Mouse (Mus musculus) embryonic fibroblast, embryonic 13.5 days (primary cell): ENCODE results near the gene Tstd1.

Source experiments
- CTCF ChIP-seq: IDR thresholded peaks from 2 replicates; pipeline ENCODE4 v1.5.1; 2011; ENCODE audit warnings: mild to moderate bottlenecking, control low read depth, low read length, moderate library complexity, borderline replicate concordance; ENCODE audit not compliant: insufficient read depth
- POLR2A ChIP-seq: IDR thresholded peaks from 2 replicates; pipeline ENCODE4 v1.6.1; 2011; ENCODE audit warnings: low read depth, mild to moderate bottlenecking, control low read depth, low read length, moderate library complexity

DNA sequence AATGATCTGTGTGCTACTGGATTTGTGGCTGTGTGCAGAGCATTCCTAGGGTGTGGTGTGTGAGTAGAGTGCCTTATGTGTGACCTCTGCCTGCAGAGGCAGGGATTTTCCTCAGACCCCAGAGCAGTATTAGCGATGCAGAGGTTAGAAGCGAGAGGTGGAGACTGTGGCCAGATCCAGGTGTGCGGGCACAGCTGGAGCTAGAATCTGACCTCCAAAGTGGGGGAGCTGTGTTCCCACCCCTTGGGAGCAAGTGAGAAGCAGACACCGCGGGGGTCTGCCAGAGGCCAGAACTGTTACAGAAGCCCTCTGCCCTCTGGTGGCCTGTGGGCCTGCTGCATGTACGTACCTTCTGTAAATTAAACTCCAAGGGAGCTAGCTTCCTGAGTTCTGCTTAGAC, 31.6 kb upstream of the Tstd1 start:
- TF ChIP-seq CTCF (peak; percentile 55), POLR2A (no peak)
